Mouse (Mus musculus) megakaryocyte, embryonic 14.5 days (primary cell): ENCODE data around the gene Slc25a16. TPM values are rescaled to one million over a fixed set of nuclear protein-coding genes. Genes with fewer than 3 reads are reported as not detected.

Experiments
- H3K27me3 ChIP-seq: replicated peaks from 2 replicates; pipeline ENCODE3; 2012; ENCODE audit warnings: inconsistent platforms
- H3K36me3 ChIP-seq: replicated peaks from 2 replicates; pipeline ENCODE3; 2012; ENCODE audit warnings: low read length, inconsistent platforms, mixed read lengths
- H3K4me1 ChIP-seq: 2 replicates; pipeline ENCODE4 v1.6.1; 2012; ENCODE audit warnings: inconsistent platforms
- H3K4me3 ChIP-seq: replicated peaks from 2 replicates; pipeline ENCODE3; 2012; ENCODE audit warnings: moderate library complexity, mild to moderate bottlenecking, inconsistent platforms
- H3K9me3 ChIP-seq: 2 replicates; pipeline ENCODE4 v1.6.1; 2012; ENCODE audit warnings: inconsistent platforms
- FLI1 ChIP-seq: IDR thresholded peaks from 2 replicates; pipeline ENCODE4 v1.6.1; 2012; ENCODE audit warnings: low read length, inconsistent platforms, mixed read lengths
- GATA1 ChIP-seq: IDR thresholded peaks from 3 replicates; pipeline ENCODE4 v1.6.1; 2012; ENCODE audit warnings: mixed read lengths, low read length, inconsistent platforms, borderline replicate concordance
- polyA plus RNA-seq: library from polyadenylated mRNA; stranded (reverse); fragments of >175 nt; gene quantifications from 2 replicates; pipeline ENCODE4 v1.2.3, GENCODE M21; 2012; ENCODE audit warnings: low replicate concordance; ENCODE audit not compliant: insufficient read depth

Gene Slc25a16
- polyA plus RNA-seq, 1 experiment, result 4.6 TPM

DNA sequence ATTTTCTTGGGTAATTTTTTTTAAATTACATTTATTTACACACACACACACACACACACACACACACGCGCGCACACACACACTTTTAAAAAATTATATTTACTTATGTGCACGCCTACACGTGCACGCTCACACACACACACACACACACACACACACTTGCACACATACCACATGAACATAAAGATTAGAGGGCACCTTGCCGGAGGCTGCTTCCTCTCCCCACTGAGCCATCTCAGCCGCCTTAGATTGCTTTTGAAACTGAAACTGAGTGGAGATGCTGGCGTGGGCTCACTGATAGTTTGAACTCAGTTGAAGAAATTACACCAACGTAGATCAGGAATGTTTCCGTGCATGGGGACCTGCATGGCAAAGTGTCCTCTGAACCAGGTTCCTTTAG is 63.6 kb downstream of the Slc25a16 start:
- Histone ChIP-seq H3K36me3 (peaks cover 40% of the 10 kb centered on the region), H3K4me3 (no peak overlapping the region)
- TF ChIP-seq GATA1 (no peak), FLI1 (no peak)

DNA sequence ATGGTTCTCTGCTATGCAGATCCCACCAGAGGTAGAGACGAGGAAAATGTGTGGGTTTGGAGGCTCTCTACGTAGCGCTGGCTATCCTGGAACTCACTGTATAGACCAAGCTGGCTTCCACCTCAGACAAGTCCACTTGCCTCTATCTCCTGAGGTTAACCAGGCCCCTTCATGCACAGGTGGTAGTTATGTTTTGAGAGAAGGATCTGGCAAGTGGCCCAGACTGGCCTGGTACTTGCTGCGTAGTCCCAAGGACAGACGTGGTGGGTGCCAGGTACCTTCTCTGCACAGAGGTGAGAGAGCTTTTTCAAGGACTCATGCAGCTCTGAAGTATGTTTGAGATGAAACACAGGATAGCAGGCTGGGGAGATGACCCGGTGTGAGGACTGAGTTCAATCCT is 64.1 kb downstream of the Slc25a16 start:
- H3K4me1 ChIP-seq, result peaks cover 14% of the 10 kb centered on the region
- no peak overlapping the region for H3K4me3 ChIP-seq
- H3K36me3 ChIP-seq, result peaks cover 43% of the 10 kb centered on the region
- H3K9me3 ChIP-seq, result no peaks in the 10 kb centered on the region
- no peak for TF ChIP-seq FLI1
- no peaks in the 10 kb centered on the region for H3K27me3 ChIP-seq

More for the DNA sequence above, 63.6 kb downstream of the Slc25a16 start:
- H3K4me1 ChIP-seq, result peaks cover 18% of the 10 kb centered on the region
- no peaks in the 10 kb centered on the region for H3K27me3 ChIP-seq
- H3K9me3 ChIP-seq, result no peaks in the 10 kb centered on the region

- Histone ChIP-seq H3K36me3 (peaks cover 66% of the 10 kb centered on the region), H3K4me3 (no peak overlapping the region), H3K27me3 (no peaks in the 10 kb centered on the region), H3K4me1 (peaks cover 4% of the 10 kb centered on the region; the same call in 1 of the 2 replicates), H3K9me3 (no peaks in the 10 kb centered on the region)
- TF ChIP-seq GATA1 (no peak), FLI1 (no peak)
Observed at GRCm38 (mm10) chr10:62987341-62987740, 66.9 kb downstream of the Slc25a16 start.

DNA sequence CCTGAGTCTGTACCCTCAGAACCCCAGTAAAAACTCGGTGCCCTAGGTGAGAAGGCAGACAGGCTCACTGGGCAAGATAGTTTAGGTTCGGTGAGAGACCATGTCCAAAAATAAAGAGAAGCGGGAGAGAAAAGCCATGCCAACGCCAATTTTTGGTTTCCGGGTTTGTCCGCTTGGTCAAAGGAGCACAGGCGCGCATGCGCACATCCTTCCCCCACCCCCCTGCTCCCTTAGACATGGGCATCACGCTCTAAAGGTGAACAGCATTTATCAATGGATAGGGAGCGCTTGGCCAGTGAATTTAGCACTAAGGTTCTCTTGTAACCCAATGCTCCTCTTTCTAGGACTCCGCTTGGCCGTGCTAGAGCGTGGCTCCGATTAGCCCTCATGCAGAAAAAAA is 70.2 kb downstream of the Slc25a16 start:
- no peaks in the 10 kb centered on the region for H3K9me3 ChIP-seq
- H3K36me3 ChIP-seq, result peaks cover 66% of the 10 kb centered on the region
- no peaks in the 10 kb centered on the region for H3K27me3 ChIP-seq
- H3K4me1 ChIP-seq, result no peaks in the 10 kb centered on the region
- H3K4me3 ChIP-seq, result no peak overlapping the region
- no peak for TF ChIP-seq FLI1
- no peak for TF ChIP-seq GATA1

DNA sequence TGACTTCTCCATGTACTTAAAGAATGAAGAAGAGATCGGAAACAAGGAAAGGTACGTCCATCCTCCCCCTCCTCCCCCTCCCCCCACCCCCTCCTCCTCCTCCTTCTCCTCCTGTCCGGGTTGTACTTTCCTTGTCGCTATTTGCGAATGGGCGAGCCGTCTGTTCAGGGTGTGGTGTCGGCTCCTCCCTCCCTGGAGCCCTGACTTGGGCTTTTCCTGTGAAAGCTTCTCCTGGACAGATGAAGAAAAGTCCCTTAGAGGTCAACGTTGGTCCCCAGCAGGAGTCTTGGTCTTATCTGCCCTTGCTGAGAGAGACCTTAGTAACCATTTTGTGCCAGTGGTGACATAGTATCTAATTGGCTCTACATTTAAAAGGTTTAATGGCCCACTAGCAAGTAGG is 73.6 kb downstream of the Slc25a16 start:
- TF ChIP-seq GATA1 (no peak), FLI1 (no peak)
- Histone ChIP-seq H3K4me1 (no peaks in the 10 kb centered on the region), H3K36me3 (peaks cover 86% of the 10 kb centered on the region), H3K27me3 (no peaks in the 10 kb centered on the region), H3K4me3 (no peak overlapping the region), H3K9me3 (peaks cover 3% of the 10 kb centered on the region)

Other genes starting within 250 kb of the Slc25a16 start
- gene Stox1, start 194.5 kb upstream of the Slc25a16 start, polyA plus RNA-seq, result not detected in 2 replicates
- gene Ccar1, start 128.3 kb upstream of the Slc25a16 start, polyA plus RNA-seq, result 3.0 and 13.4 TPM in 2 replicates
- 0.01 TPM in 1 of 2 replicates, not detected in the other for gene Tet1, start 11.6 kb upstream of the Slc25a16 start, polyA plus RNA-seq
- gene Dna2, start 26.4 kb downstream of the Slc25a16 start, polyA plus RNA-seq, result 1.0 and 1.5 TPM in 2 replicates
- 0.43 TPM in 1 of 2 replicates, not detected in the other for gene Rufy2, start 59.6 kb downstream of the Slc25a16 start, polyA plus RNA-seq
- 18.4 TPM in 1 of 2 replicates, not detected in the other for gene Hnrnph3, start 103.6 kb downstream of the Slc25a16 start, polyA plus RNA-seq
- gene Pbld2, start 103.7 kb downstream of the Slc25a16 start, polyA plus RNA-seq, result 0.74 TPM in 1 of 2 replicates, not detected in the other
- gene Pbld1, start 139.5 kb downstream of the Slc25a16 start, polyA plus RNA-seq, result 0.10 TPM in 1 of 2 replicates, not detected in the other
- gene Atoh7, start 179.0 kb downstream of the Slc25a16 start, polyA plus RNA-seq, result not detected in 2 replicates